Mouse (Mus musculus): Measurements from ENCODE around the gene Epb41l2.

- no peak for TF ChIP-seq CTCF (IDR thresholded peaks at IDR 0.05; ENCODE audit: insufficient read depth, low read depth, low read length)
- no peak for TF ChIP-seq POLR2A (IDR thresholded peaks at IDR 0.05; ENCODE audit: insufficient read depth, low read depth, low read length)
Measured at GRCm38 (mm10) chr10:25309996-25310395, 49.6 kb upstream of the Epb41l2 start.

Measured in olfactory bulb, adult 2 months (tissue).